Comparison of ENCODE assay signal across 14 mouse cellular contexts in the genomic region with DNA sequence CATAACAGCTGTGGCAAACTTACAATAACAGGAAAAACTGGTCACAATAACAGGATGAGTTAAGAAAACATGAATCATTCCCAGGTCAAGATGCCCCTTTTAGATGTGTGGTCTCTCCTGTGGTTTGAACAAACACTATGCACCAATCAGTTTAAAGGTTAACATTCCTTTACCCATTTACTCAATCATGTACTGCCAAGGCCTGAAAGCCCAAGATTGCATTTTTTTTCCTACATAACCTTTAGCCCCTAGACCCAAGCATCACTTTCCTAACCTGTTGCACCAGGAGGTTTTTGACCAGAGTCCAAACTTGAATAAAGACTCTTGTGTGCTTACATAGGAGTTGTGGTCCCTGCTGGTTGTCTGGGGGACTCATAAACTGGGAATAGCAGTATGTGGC.
"Had no signal": no experiment of that assay in that cellular context is flagged by ENCODE, and none has a peak within 500 bp of the region (broad histone marks: within the 10 kb centered on the region; RNA-seq: fewer than 3 reads in every experiment).

No protein-coding gene starts in this region.

- H3K27me3 ChIP-seq: midbrain, embryonic 12.5 days; neural tube, embryonic 13.5 days had no signal

- H3K9ac ChIP-seq: limb, embryonic 13.5 days; liver, embryonic 14.5 days; midbrain, embryonic 12.5 days; neural tube, embryonic 13.5 days had no signal

- H3K4me2 ChIP-seq: limb, embryonic 13.5 days; midbrain, embryonic 12.5 days; neural tube, embryonic 13.5 days had no signal

- H3K4me1 ChIP-seq: limb, embryonic 13.5 days; midbrain, embryonic 12.5 days; neural tube, embryonic 13.5 days had no signal

- ATAC-seq: inflammation-experienced regulatory T-cells, adult 6 months; intestine, postnatal 0 days; midbrain, embryonic 16.5 days had no signal

- DNase-seq: lung, adult 18-20 months; retina, postnatal 1 day; right cerebral cortex, postnatal 4 days; spleen, adult 18-20 months; thymus, adult 18-20 months; thymus, postnatal 14 days had no signal

- H3K36me3 ChIP-seq: limb, embryonic 13.5 days; midbrain, embryonic 12.5 days; neural tube, embryonic 13.5 days had no signal

- H3K4me3 ChIP-seq: layer of hippocampus, adult 2 months; limb, embryonic 13.5 days; midbrain, embryonic 12.5 days; neural tube, embryonic 13.5 days had no signal

- H3K27ac ChIP-seq: layer of hippocampus, adult 2 months; limb, embryonic 13.5 days; liver, embryonic 14.5 days; midbrain, embryonic 12.5 days; neural tube, embryonic 13.5 days had no signal
